Mouse (Mus musculus): ENCODE results near the gene Scd3. TPM values are rescaled to one million over a fixed set of nuclear protein-coding genes. Genes with fewer than 3 reads are reported as not detected.

Scd3 gene
- polyA plus RNA-seq, 1 experiment: 0.13 TPM

DNA sequence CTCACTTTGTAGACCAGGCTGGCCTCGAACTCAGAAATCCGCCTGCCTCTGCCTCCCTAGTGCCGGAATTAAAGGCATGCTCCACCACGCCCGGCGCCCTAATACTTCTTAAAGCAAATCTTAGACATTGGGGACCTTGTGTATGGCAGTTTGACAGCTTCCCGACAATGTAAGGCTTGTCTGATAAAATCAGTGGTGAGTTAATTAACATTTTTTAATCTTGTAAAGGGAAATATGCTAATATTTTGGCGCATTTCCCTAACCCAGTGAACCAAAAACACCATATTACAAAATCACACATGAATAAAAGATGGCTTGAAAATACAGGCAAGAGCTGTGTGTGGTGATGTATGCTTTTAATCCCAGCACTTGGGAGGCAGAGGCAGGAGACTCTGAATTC, 82.5 kb downstream of the Scd3 start:
- WGBS: 79% methylated on average over 8 of the region's 8 CpGs
- Histone ChIP-seq H3K36me3 (ENCODE audit: control insufficient read depth, insufficient read depth, low read length) (no peaks in the 10 kb centered on the region), H3K27ac (ENCODE audit: insufficient read depth, low read depth, low read length) (no peak overlapping the region), H3K4me3 (ENCODE audit: insufficient read depth, low read depth, low read length) (no peak overlapping the region), H3K4me1 (ENCODE audit: control insufficient read depth, insufficient read depth, low read length) (peaks cover 13% of the 10 kb centered on the region; the same call in 1 of the 2 replicates), H3K27me3 (replicated peaks; ENCODE audit: control insufficient read depth, insufficient read depth, low read length) (no peaks in the 10 kb centered on the region)
- DNase-seq: peak; percentile 36
- TF ChIP-seq POLR2A (IDR thresholded peaks at IDR 0.05; ENCODE audit: low read depth, low read length) (no peak), CTCF (conservative IDR thresholded peaks at IDR 0.05; ENCODE audit: insufficient read depth, insufficient read length, low read depth, low read length) (no peak)

DNA sequence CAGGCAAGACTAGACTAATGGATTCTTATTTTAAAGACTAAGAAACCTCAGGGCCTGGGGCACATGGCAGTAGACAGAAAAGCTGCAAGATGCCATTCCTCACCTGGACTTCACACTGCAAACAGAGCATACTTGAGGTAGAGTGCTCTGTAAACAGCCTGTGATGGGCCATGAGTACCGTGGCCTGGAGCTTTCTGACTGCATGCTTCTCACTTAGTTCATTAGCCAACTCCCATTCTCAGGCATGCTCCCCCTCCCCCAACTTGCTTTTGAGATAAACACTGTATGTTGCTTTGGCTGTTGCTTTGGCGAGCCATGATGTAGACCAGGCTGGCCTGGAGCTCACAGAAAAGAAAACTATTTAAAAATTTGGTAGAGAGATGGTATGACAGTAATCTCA, 83.0 kb downstream of the Scd3 start:
- no peak overlapping the region for H3K27ac ChIP-seq (ENCODE audit: insufficient read depth, low read depth, low read length)
- no peaks in the 10 kb centered on the region for H3K27me3 ChIP-seq (replicated peaks; ENCODE audit: control insufficient read depth, insufficient read depth, low read length)
- 68% methylated on average over 2 of the region's 2 CpGs for WGBS
- no peak for DNase-seq
- no peaks in the 10 kb centered on the region for H3K36me3 ChIP-seq (ENCODE audit: control insufficient read depth, insufficient read depth, low read length)
- H3K4me3 ChIP-seq (ENCODE audit: insufficient read depth, low read depth, low read length): no peak overlapping the region
- peaks cover 10% of the 10 kb centered on the region; the same call in 1 of the 2 replicates for H3K4me1 ChIP-seq (ENCODE audit: control insufficient read depth, insufficient read depth, low read length)
- no peak for TF ChIP-seq CTCF (conservative IDR thresholded peaks at IDR 0.05; ENCODE audit: insufficient read depth, insufficient read length, low read depth, low read length)
- no peak for TF ChIP-seq POLR2A (IDR thresholded peaks at IDR 0.05; ENCODE audit: low read depth, low read length)

DNA sequence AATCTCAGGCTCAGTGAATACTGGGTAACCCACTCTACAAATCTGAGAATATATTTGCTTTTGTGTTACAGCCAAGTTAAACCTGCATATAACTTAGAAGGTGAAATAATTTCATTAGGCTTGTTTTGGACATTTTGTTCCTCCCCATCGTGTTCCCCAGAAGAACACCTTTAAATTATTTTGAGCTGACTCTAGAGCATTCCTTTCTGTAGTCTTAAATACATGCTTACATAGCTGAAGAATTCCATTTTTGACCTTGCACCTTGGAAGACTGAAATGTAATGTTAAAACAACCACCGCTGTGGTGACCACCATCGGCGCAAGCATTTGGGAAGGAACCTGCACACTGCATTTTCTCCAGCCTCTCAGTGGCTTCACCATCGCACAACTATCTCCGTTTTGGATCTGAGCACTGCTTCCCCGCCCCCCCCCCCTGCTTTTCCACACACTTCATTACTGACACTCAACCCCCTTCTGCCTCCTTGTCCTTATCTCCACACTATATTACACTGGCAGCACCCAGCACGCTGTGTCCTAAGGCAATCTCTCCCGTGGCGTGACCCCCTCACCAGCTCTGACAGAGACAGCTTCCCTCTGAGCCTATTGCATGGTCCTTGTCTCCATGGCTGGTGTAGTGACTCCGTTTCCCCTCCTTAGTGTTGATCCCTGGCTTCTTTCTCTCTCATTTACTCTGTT, 84.5 kb downstream of the Scd3 start:
- Histone ChIP-seq H3K4me3 (ENCODE audit: insufficient read depth, low read depth, low read length) (no peak overlapping the region), H3K4me1 (ENCODE audit: control insufficient read depth, insufficient read depth, low read length) (peaks cover 9% of the 10 kb centered on the region; the same call in 1 of the 2 replicates), H3K27ac (ENCODE audit: insufficient read depth, low read depth, low read length) (no peak overlapping the region), H3K27me3 (replicated peaks; ENCODE audit: control insufficient read depth, insufficient read depth, low read length) (no peaks in the 10 kb centered on the region), H3K36me3 (ENCODE audit: control insufficient read depth, insufficient read depth, low read length) (no peaks in the 10 kb centered on the region)
- WGBS: 65% methylated on average over 11 of the region's 11 CpGs
- TF ChIP-seq POLR2A (IDR thresholded peaks at IDR 0.05; ENCODE audit: low read depth, low read length) (no peak), CTCF (conservative IDR thresholded peaks at IDR 0.05; ENCODE audit: insufficient read depth, insufficient read length, low read depth, low read length) (no peak)
- DNase-seq: no peak

DNA sequence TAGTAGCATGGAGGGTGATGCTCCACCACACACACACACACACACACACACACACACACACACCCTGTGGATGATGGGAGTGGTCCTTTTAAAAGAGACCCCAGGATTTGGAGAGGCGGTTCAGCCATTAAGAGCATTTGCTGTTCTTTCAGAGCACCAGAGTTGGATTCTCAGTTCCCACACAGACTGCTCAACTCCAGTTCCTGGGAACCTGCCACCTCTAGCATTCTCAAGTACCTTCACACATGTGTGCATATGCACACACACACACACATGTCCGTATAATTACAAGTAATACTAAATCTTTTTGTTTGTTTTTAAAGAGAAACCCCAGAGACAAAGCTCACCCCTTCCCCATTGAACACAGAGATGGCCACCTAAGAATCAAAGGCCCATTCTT, 89.0 kb downstream of the Scd3 start:
- WGBS: 94% methylated on average over 2 of the region's 2 CpGs
- Histone ChIP-seq H3K27ac (ENCODE audit: insufficient read depth, low read depth, low read length) (no peak overlapping the region), H3K4me1 (ENCODE audit: control insufficient read depth, insufficient read depth, low read length) (0 out of 2 replicates have a peak, but pooled peaks cover 6% of the 10 kb centered on the region), H3K27me3 (replicated peaks; ENCODE audit: control insufficient read depth, insufficient read depth, low read length) (no peaks in the 10 kb centered on the region), H3K4me3 (ENCODE audit: insufficient read depth, low read depth, low read length) (no peak overlapping the region), H3K36me3 (ENCODE audit: control insufficient read depth, insufficient read depth, low read length) (no peaks in the 10 kb centered on the region)
- TF ChIP-seq CTCF (conservative IDR thresholded peaks at IDR 0.05; ENCODE audit: insufficient read depth, insufficient read length, low read depth, low read length) (no peak), POLR2A (IDR thresholded peaks at IDR 0.05; ENCODE audit: low read depth, low read length) (no peak)
- DNase-seq: no peak

DNA sequence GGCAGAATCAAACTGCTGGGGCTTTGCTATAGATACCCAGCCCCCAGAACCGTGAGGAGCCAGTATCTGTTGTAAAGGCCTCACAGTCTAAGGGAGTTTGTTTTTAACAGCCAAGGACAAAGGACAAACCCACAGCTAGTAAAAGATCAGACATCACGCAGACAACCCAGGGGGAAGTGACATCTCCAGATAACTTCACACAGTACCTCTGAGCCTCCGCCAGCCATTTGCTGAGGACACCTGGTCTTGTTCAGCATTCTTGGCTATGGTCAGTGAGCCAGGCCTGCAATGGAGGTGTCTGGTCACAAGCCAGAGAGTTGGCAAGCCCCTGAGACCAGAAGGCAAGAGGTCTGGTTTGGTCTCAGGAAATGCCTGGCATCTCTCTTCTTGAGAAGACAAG, 89.4 kb downstream of the Scd3 start:
- Histone ChIP-seq H3K27ac (ENCODE audit: insufficient read depth, low read depth, low read length) (no peak overlapping the region), H3K36me3 (ENCODE audit: control insufficient read depth, insufficient read depth, low read length) (no peaks in the 10 kb centered on the region), H3K4me3 (ENCODE audit: insufficient read depth, low read depth, low read length) (no peak overlapping the region), H3K4me1 (ENCODE audit: control insufficient read depth, insufficient read depth, low read length) (peaks cover 7% of the 10 kb centered on the region; the same call in 1 of the 2 replicates), H3K27me3 (replicated peaks; ENCODE audit: control insufficient read depth, insufficient read depth, low read length) (no peaks in the 10 kb centered on the region)
- TF ChIP-seq POLR2A (IDR thresholded peaks at IDR 0.05; ENCODE audit: low read depth, low read length): no peak
- no peak for TF ChIP-seq CTCF (conservative IDR thresholded peaks at IDR 0.05; ENCODE audit: insufficient read depth, insufficient read length, low read depth, low read length)
- no peak for DNase-seq
- WGBS: 87% methylated on average over 3 of the region's 3 CpGs

DNA sequence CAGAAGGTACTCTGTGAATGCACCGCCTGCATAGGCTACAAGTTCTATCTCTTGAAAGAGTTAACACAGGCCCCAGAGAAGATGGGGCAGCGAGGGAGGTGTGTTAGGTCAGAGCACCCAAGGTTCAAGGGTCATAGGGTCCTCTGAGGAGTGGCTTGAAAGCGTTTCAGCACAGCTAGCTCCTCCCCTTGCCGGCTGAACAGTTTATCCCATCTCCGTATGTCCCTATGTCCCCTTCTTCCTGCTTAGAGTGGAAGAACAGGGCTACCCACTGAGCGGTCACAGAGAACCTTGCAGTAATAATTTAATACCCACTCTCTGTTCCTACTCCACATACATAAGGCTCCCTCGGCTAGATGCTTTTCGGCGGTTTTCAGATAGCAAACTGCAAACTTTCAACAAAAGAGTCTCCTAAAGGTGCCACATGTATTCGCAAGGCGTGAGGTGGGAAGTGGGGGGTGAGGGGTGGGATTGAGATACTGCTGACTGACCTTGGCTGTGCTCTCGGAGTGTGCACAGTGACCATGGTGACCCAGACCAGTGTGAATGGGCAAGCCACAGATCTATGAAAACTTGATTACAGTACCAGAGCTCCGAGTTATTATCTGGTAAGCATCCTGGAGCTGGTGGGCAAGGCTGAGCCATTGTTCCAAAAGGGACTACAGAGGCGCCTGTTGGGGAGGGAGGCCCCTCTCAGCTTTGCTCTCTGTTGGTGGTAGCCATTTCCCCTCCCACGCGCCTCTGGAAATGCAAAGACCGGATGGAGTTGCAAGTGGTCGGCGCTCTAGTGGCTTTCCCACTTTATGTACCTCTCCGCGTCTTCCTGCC, 90.1 kb downstream of the Scd3 start, which contains the start of gene Scd2:
Gene Scd2, plus strand, starts transcription at position 734 of the 828 bp plus-strand sequence.
- Histone ChIP-seq H3K36me3 (ENCODE audit: control insufficient read depth, insufficient read depth, low read length) (no peaks in the 10 kb centered on the region), H3K27me3 (replicated peaks; ENCODE audit: control insufficient read depth, insufficient read depth, low read length) (no peaks in the 10 kb centered on the region), H3K4me3 (ENCODE audit: insufficient read depth, low read depth, low read length) (peak within 1 kb of the TSS; percentile 74), H3K27ac (ENCODE audit: insufficient read depth, low read depth, low read length) (peak within 1 kb of the TSS; percentile 83), H3K4me1 (ENCODE audit: control insufficient read depth, insufficient read depth, low read length) (peaks cover 7% of the 10 kb centered on the region; the same call in 1 of the 2 replicates)
- TF ChIP-seq POLR2A (IDR thresholded peaks at IDR 0.05; ENCODE audit: low read depth, low read length): no peak
- no peak for DNase-seq
- WGBS: 12% methylated on average over 21 of the region's 21 CpGs

Other genes starting within 250 kb of the Scd3 start
- 100 and 103 TPM in 2 replicates for gene Cpn1, start 216.7 kb upstream of the Scd3 start, polyA plus RNA-seq (2012; rRNA removed)
- gene Cyp2c23, start 174.1 kb upstream of the Scd3 start, polyA plus RNA-seq (2012; rRNA removed): 39.3 and 48.7 TPM in 2 replicates
- gene Erlin1, start 133.5 kb upstream of the Scd3 start, polyA plus RNA-seq (2012; rRNA removed): 23.4 and 28.3 TPM in 2 replicates
- gene Chuk, start 95.8 kb upstream of the Scd3 start, polyA plus RNA-seq (2012; rRNA removed): 28.9 and 34.4 TPM in 2 replicates
- gene Cwf19l1, start 67.4 kb upstream of the Scd3 start, polyA plus RNA-seq (2012; rRNA removed): 7.9 and 9.9 TPM in 2 replicates
- gene Bloc1s2, start 56.8 kb upstream of the Scd3 start, polyA plus RNA-seq (2012; rRNA removed): 19.7 and 28.1 TPM in 2 replicates
- 0.02 TPM in 1 of 2 replicates, not detected in the other for gene Pkd2l1, start 10.8 kb upstream of the Scd3 start, polyA plus RNA-seq (2012; rRNA removed)
- gene Scd2, start 90.4 kb downstream of the Scd3 start, polyA plus RNA-seq (2012; rRNA removed): 61.3 and 63.9 TPM in 2 replicates
- 0.23 and 0.26 TPM in 2 replicates for gene Scd4, start 129.8 kb downstream of the Scd3 start, polyA plus RNA-seq (2012; rRNA removed)
- gene Scd1, start 204.6 kb downstream of the Scd3 start, polyA plus RNA-seq (2012; rRNA removed): 3,910 and 4,173 TPM in 2 replicates

Measured in kidney, adult 2 months (tissue).